Mouse (Mus musculus): ENCODE measurements around the gene Pkd1l1. TPM values are rescaled to one million over a fixed set of nuclear protein-coding genes. Genes with fewer than 3 reads are reported as not detected.

Pkd1l1 gene
- polyA plus RNA-seq, 1 experiment from 2014 or later: 0.16 TPM

DNA sequence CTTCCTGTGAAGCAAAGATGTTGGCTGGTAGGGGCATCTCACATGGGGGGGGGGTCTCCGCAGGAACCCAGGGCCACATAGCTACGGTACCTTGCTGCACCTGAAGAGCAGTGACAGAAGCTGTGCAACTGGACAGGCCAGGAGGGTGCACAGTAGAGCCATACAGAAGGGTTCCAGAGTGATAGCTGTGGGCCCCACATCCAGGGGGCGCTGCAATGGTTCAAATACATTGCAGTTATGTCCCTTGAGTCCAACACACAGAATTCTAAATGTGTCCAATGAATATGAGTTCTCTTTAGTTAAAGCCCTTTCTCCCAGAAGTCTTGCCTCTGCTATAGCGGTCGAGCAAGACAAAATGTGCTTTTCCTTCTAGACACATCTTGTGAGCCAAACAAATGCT, 103.0 kb downstream of the Pkd1l1 start:
- Histone ChIP-seq H3K9me3 (replicated peaks; ENCODE audit: control insufficient read depth, low read length) (no peaks in the 10 kb centered on the region; the same call in 1 of the 2 replicates), H3K4me1 (ENCODE audit: control insufficient read depth, insufficient read depth, low read length) (no peaks in the 10 kb centered on the region), H3K27ac (ENCODE audit: low read length) (no peak overlapping the region), H3K9ac (ENCODE audit: low read length) (no peak overlapping the region), H3K4me2 (ENCODE audit: low read depth, low read length) (no peak overlapping the region), H3K4me3 (ENCODE audit: low read length) (no peak overlapping the region), H3K36me3 (ENCODE audit: control insufficient read depth, insufficient read depth) (no peaks in the 10 kb centered on the region), H3K27me3 (ENCODE audit: control insufficient read depth, insufficient read depth, low read length) (no peaks in the 10 kb centered on the region)
- ATAC-seq (replicated peaks; ENCODE audit: extremely low read depth, insufficient read depth, low FRiP score): no peak
- WGBS: 85% methylated on average over 5 of the region's 5 CpGs

DNA sequence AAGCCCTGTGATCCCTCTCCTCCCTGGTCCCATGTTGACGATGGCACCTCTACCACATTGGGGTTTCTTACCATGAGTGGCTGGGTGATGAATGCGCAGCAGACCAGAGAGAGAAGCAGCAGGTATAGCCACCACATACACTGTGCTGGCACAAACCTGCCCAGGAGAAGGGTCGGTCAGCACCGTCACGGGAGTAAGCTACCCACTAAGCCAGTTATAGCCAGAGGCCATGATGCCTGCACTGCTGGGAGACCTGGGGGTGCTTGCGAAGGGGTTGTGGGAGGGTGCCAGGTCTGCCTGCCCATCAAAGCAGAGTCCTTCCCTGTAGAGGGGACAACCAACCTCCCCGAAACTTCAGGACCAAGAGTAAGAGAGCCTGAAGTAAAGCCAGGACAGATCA, 107.0 kb downstream of the Pkd1l1 start:
- H3K27ac ChIP-seq (ENCODE audit: low read length): no peak overlapping the region
- no peak overlapping the region for H3K4me2 ChIP-seq (ENCODE audit: low read depth, low read length)
- 92% methylated on average over 7 of the region's 7 CpGs for WGBS
- H3K36me3 ChIP-seq (ENCODE audit: control insufficient read depth, insufficient read depth): no peaks in the 10 kb centered on the region
- no peaks in the 10 kb centered on the region; the same call in 1 of the 2 replicates for H3K9me3 ChIP-seq (replicated peaks; ENCODE audit: control insufficient read depth, low read length)
- H3K4me3 ChIP-seq (ENCODE audit: low read length): no peak overlapping the region
- H3K4me1 ChIP-seq (ENCODE audit: control insufficient read depth, insufficient read depth, low read length): no peaks in the 10 kb centered on the region
- no peak for ATAC-seq (replicated peaks; ENCODE audit: extremely low read depth, insufficient read depth, low FRiP score)
- no peak overlapping the region for H3K9ac ChIP-seq (ENCODE audit: low read length)
- no peaks in the 10 kb centered on the region for H3K27me3 ChIP-seq (ENCODE audit: control insufficient read depth, insufficient read depth, low read length)

DNA sequence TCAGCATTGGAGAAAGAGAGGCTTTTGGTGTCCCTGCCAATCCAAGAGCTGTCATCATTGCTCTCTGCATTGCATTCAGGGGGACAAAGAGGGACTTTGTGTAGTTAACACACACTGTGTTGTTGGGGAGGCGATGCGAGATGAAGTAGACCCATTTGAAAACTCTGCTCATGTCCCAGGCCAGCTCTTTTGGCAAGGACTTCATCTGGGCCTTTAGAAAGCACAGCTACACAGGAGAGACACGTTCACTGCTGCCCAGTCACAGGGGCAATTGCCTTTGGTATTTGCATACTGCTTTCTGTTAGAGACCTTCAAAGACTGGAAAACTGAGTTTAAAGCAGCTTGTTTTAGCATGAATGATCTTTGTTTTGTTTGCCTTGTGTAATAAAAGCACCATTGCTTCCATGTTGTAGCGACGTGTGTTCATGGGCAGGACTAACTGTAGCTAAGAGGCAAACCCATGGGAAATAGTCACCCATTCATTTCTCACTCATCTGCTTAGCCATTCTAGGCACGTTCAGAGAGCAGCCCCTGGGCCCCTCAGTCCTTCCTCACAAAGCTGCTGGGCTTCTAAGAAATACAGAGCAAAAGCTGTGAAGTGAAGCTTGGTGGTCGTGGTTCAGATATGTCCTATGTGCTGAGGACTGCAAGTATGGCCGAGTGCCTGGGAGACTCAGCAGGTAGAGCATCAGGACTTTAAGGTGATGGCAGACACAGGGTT, 109.0 kb downstream of the Pkd1l1 start:
- Histone ChIP-seq H3K27ac (ENCODE audit: low read length) (no peak overlapping the region), H3K9me3 (replicated peaks; ENCODE audit: control insufficient read depth, low read length) (no peaks in the 10 kb centered on the region), H3K4me3 (ENCODE audit: low read length) (no peak overlapping the region), H3K4me1 (ENCODE audit: control insufficient read depth, insufficient read depth, low read length) (no peaks in the 10 kb centered on the region), H3K4me2 (ENCODE audit: low read depth, low read length) (no peak overlapping the region), H3K27me3 (ENCODE audit: control insufficient read depth, insufficient read depth, low read length) (no peaks in the 10 kb centered on the region), H3K36me3 (ENCODE audit: control insufficient read depth, insufficient read depth) (no peaks in the 10 kb centered on the region), H3K9ac (ENCODE audit: low read length) (no peak overlapping the region)
- ATAC-seq (replicated peaks; ENCODE audit: extremely low read depth, insufficient read depth, low FRiP score): no peak
- WGBS: 76% methylated on average over 8 of the region's 8 CpGs

DNA sequence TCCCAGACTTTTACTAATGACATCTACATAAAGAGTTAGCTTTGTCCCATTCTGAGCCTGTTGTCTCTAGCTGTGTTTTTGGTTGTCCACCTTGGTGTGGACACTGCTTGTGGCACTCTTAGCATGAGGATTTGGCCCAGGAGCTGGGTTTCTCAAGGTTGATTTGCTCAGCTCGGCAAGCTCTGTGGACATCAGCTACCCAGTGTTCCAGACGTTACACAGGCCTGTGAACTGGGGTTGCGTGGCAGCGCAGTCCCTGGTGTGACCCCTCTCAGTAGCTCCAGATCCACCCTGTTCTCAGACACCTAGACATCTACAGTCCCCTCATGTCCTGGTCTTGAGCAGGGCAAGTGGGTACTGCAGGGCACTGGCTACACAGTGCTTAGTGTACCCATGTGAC, 110.6 kb downstream of the Pkd1l1 start:
- H3K4me3 ChIP-seq (ENCODE audit: low read length): no peak overlapping the region
- H3K9ac ChIP-seq (ENCODE audit: low read length): no peak overlapping the region
- no peaks in the 10 kb centered on the region for H3K27me3 ChIP-seq (ENCODE audit: control insufficient read depth, insufficient read depth, low read length)
- no peaks in the 10 kb centered on the region for H3K36me3 ChIP-seq (ENCODE audit: control insufficient read depth, insufficient read depth)
- ATAC-seq (replicated peaks; ENCODE audit: extremely low read depth, insufficient read depth, low FRiP score): no peak
- no peaks in the 10 kb centered on the region for H3K9me3 ChIP-seq (replicated peaks; ENCODE audit: control insufficient read depth, low read length)
- no peak overlapping the region for H3K4me2 ChIP-seq (ENCODE audit: low read depth, low read length)
- H3K4me1 ChIP-seq (ENCODE audit: control insufficient read depth, insufficient read depth, low read length): no peaks in the 10 kb centered on the region
- H3K27ac ChIP-seq (ENCODE audit: low read length): no peak overlapping the region
- WGBS: 73% methylated on average over 4 of the region's 4 CpGs

DNA sequence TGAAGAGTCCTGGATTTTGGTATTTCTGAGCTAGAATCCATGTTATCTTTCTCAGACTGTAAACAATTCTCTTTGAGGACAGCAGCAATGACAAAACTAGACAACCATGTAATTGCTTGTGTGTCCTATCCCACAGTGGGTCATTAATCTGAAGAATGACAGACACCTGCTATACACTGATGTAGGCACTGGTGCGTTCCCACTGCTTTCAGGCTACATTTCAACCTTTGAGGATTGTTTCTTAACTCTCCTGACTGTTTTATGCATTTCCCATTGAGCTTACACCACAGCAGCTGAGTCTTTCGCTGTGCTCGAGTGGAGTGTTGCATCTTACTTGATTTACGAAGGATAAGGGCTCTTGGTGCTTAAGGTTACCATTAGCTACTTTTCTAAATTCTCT, 111.1 kb downstream of the Pkd1l1 start:
- H3K4me2 ChIP-seq (ENCODE audit: low read depth, low read length): no peak overlapping the region
- 86% methylated on average over 4 of the region's 4 CpGs for WGBS
- no peaks in the 10 kb centered on the region for H3K9me3 ChIP-seq (replicated peaks; ENCODE audit: control insufficient read depth, low read length)
- no peak overlapping the region for H3K9ac ChIP-seq (ENCODE audit: low read length)
- no peak for ATAC-seq (replicated peaks; ENCODE audit: extremely low read depth, insufficient read depth, low FRiP score)
- H3K27ac ChIP-seq (ENCODE audit: low read length): no peak overlapping the region
- no peaks in the 10 kb centered on the region for H3K27me3 ChIP-seq (ENCODE audit: control insufficient read depth, insufficient read depth, low read length)
- no peaks in the 10 kb centered on the region for H3K36me3 ChIP-seq (ENCODE audit: control insufficient read depth, insufficient read depth)
- H3K4me3 ChIP-seq (ENCODE audit: low read length): no peak overlapping the region
- H3K4me1 ChIP-seq (ENCODE audit: control insufficient read depth, insufficient read depth, low read length): no peaks in the 10 kb centered on the region

DNA sequence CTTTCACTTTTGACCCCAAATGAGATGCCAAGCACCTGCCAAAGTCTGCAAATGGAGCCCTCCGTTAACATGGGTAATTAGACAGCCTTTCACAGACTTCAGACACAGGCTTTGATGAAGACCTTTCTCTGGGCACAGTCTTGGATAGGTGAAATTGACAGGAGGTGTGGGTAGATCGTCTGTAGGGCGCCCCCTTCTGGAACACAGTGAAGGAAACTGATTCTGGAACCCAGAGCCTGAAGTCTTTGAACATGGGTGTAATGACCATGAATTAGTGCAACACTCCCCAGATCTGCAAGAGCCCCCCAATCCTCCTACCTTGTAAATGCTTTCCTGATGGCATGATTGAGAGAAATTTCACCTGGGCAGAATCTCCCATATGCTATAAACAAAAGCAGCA, 112.2 kb downstream of the Pkd1l1 start:
- ATAC-seq (replicated peaks; ENCODE audit: extremely low read depth, insufficient read depth, low FRiP score): no peak
- Histone ChIP-seq H3K9ac (ENCODE audit: low read length) (no peak overlapping the region), H3K27ac (ENCODE audit: low read length) (no peak overlapping the region), H3K4me2 (ENCODE audit: low read depth, low read length) (no peak overlapping the region), H3K4me3 (ENCODE audit: low read length) (no peak overlapping the region), H3K36me3 (ENCODE audit: control insufficient read depth, insufficient read depth) (no peaks in the 10 kb centered on the region), H3K4me1 (ENCODE audit: control insufficient read depth, insufficient read depth, low read length) (no peaks in the 10 kb centered on the region), H3K27me3 (ENCODE audit: control insufficient read depth, insufficient read depth, low read length) (no peaks in the 10 kb centered on the region), H3K9me3 (replicated peaks; ENCODE audit: control insufficient read depth, low read length) (no peaks in the 10 kb centered on the region)
- 30% methylated on average over 3 of the region's 3 CpGs for WGBS

DNA sequence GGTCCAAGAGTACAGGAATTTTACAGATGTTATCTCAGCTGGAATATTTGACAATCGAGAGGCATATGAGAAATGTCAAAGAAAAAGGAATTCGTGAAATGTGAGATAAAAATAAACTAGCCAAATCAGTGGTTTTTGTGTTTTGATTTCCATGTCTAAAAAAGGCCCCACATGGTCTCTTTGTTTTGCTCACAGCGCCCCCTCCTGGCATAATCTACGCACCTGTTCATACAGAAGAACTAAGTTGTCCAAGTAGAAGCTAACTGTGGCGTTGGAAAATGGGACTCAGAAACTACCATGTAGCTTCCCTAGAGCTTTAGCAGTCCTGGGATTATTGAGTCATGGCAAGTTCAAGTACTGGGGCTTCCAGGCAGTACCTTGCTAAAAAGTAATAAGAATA, 113.2 kb downstream of the Pkd1l1 start:
- H3K9me3 ChIP-seq (replicated peaks; ENCODE audit: control insufficient read depth, low read length): no peaks in the 10 kb centered on the region
- H3K4me1 ChIP-seq (ENCODE audit: control insufficient read depth, insufficient read depth, low read length): no peaks in the 10 kb centered on the region
- no peak for ATAC-seq (replicated peaks; ENCODE audit: extremely low read depth, insufficient read depth, low FRiP score)
- no peak overlapping the region for H3K4me3 ChIP-seq (ENCODE audit: low read length)
- no peak overlapping the region for H3K27ac ChIP-seq (ENCODE audit: low read length)
- H3K4me2 ChIP-seq (ENCODE audit: low read depth, low read length): no peak overlapping the region
- no peak overlapping the region for H3K9ac ChIP-seq (ENCODE audit: low read length)
- H3K36me3 ChIP-seq (ENCODE audit: control insufficient read depth, insufficient read depth): no peaks in the 10 kb centered on the region
- 12% methylated on average over 5 of the region's 5 CpGs for WGBS
- no peaks in the 10 kb centered on the region for H3K27me3 ChIP-seq (ENCODE audit: control insufficient read depth, insufficient read depth, low read length)

DNA sequence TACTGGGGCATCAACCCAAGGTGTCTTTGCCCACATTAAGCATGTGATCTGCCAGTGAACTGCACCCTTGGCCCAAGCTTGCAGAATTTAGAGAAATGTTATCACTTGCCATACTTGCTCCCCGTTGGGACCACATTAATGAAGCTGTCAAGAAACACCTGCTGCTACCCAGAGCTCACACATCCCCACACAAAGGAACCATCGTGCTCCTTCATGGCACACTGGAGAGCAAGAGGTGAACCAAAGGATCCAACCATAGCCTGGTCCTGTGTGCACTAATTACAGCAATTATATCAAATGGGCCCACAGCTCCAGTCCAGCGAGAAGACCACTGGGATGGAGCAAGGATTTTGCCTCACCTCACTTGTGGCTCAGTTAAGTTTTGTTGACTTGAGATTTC, 114.0 kb downstream of the Pkd1l1 start:
- H3K9ac ChIP-seq (ENCODE audit: low read length): no peak overlapping the region
- H3K9me3 ChIP-seq (replicated peaks; ENCODE audit: control insufficient read depth, low read length): no peaks in the 10 kb centered on the region
- ATAC-seq (replicated peaks; ENCODE audit: extremely low read depth, insufficient read depth, low FRiP score): no peak
- no peak overlapping the region for H3K27ac ChIP-seq (ENCODE audit: low read length)
- 71% methylated on average over 3 of the region's 3 CpGs for WGBS
- no peaks in the 10 kb centered on the region for H3K36me3 ChIP-seq (ENCODE audit: control insufficient read depth, insufficient read depth)
- H3K27me3 ChIP-seq (ENCODE audit: control insufficient read depth, insufficient read depth, low read length): no peaks in the 10 kb centered on the region
- no peak overlapping the region for H3K4me3 ChIP-seq (ENCODE audit: low read length)
- H3K4me1 ChIP-seq (ENCODE audit: control insufficient read depth, insufficient read depth, low read length): no peaks in the 10 kb centered on the region
- H3K4me2 ChIP-seq (ENCODE audit: low read depth, low read length): no peak overlapping the region

DNA sequence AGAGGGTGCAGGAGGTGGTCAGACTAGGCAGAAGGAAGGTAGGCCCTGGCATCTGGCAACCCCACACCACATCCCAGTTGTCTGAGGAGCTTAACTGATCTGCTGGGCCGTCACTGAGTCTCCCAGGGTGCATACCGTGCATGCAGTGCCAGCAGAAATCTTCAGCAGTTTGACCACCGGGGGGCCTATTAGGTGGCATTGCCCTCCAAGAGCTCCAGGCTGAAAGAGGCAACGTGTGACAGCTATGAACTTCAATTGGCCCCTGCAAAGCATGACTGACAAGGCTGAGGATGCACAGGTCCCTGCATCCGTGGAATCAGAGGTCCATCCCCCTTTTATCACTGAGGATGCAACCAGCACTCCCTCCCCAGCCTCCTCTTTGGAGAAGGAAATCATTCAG, 116.9 kb downstream of the Pkd1l1 start:
- Histone ChIP-seq H3K9me3 (replicated peaks; ENCODE audit: control insufficient read depth, low read length) (no peaks in the 10 kb centered on the region), H3K9ac (ENCODE audit: low read length) (no peak overlapping the region), H3K4me3 (ENCODE audit: low read length) (no peak overlapping the region), H3K4me2 (ENCODE audit: low read depth, low read length) (no peak overlapping the region), H3K4me1 (ENCODE audit: control insufficient read depth, insufficient read depth, low read length) (no peaks in the 10 kb centered on the region), H3K27ac (ENCODE audit: low read length) (no peak overlapping the region), H3K27me3 (ENCODE audit: control insufficient read depth, insufficient read depth, low read length) (no peaks in the 10 kb centered on the region), H3K36me3 (ENCODE audit: control insufficient read depth, insufficient read depth) (no peaks in the 10 kb centered on the region)
- no peak for ATAC-seq (replicated peaks; ENCODE audit: extremely low read depth, insufficient read depth, low FRiP score)
- WGBS: 50% methylated on average over 5 of the region's 5 CpGs

Measured in heart, embryonic 16.5 days (tissue).